Mouse (Mus musculus) lung, embryonic 16.5 days (tissue): ENCODE measurements around the gene Kcnmb1. TPM values are rescaled to one million over a fixed set of nuclear protein-coding genes. Genes with fewer than 3 reads are reported as not detected.

Experiments used
- ATAC-seq: fragments of 200-750 bp; cut with Nextera tagmentation; 2 replicates; pipeline ENCODE4 v1.8.0; 2017; ENCODE audit warnings: low read depth, mild to moderate bottlenecking, moderate library complexity
- H3K27ac ChIP-seq: fragments of 300-500 bp; sonication (generic); 2 replicates; pipeline ENCODE4 v1.5.1; 2014; ENCODE audit warnings: mild to moderate bottlenecking, control low read depth, low read length
- H3K27me3 ChIP-seq: fragments of 300-500 bp; sonication (generic); 2 replicates; pipeline ENCODE4 v1.6.1; 2014; ENCODE audit warnings: low read depth, low read length, mixed read lengths; ENCODE audit not compliant: control insufficient read depth, insufficient read depth
- H3K36me3 ChIP-seq: fragments of 300-500 bp; sonication (generic); 2 replicates; pipeline ENCODE4 v1.6.1; 2014; ENCODE audit warnings: low read length; ENCODE audit not compliant: control insufficient read depth, insufficient read depth
- H3K4me1 ChIP-seq: fragments of 300-500 bp; sonication (generic); replicated peaks from 2 replicates; pipeline ENCODE4 v1.6.1; 2014; ENCODE audit warnings: low read length, mixed read lengths; ENCODE audit not compliant: control insufficient read depth, insufficient read depth
- H3K4me2 ChIP-seq: fragments of 300-500 bp; sonication (generic); 2 replicates; pipeline ENCODE4 v1.6.1; 2014; ENCODE audit warnings: low read depth, low read length, control low read depth
- H3K4me3 ChIP-seq: fragments of 300-500 bp; sonication (generic); 2 replicates; pipeline ENCODE4 v1.5.1; 2014; ENCODE audit warnings: mild to moderate bottlenecking, low read length, control low read depth
- H3K9ac ChIP-seq: fragments of 300-500 bp; sonication (generic); 2 replicates; pipeline ENCODE4 v1.6.1; 2014; ENCODE audit warnings: low read length, control low read depth
- H3K9me3 ChIP-seq: fragments of 300-500 bp; sonication (generic); 2 replicates; pipeline ENCODE4 v1.6.1; 2016; ENCODE audit warnings: low read length; ENCODE audit not compliant: control insufficient read depth
- WGBS: fragments of 180-500 bp; shearing (Covaris S2); extraction: QIAGEN DNeasy Blood & Tissue Kit; methylation state at CpG from one replicate; pipeline ENCODE4 v1.1.7; 2014; 5-methylcytosine and 5-hydroxymethylcytosine counted together
- polyA plus RNA-seq: library from polyadenylated mRNA; unstranded; fragments of >200 nt; fragmentation: Nextera tagmentation; extraction: Ambion mirVana; gene quantifications from 2 replicates; pipeline ENCODE4 v1.2.1, GENCODE M21; 2015

The Kcnmb1 gene
- polyA plus RNA-seq, 1 experiment from 2014 or later, result 1.5 TPM

- Histone ChIP-seq H3K27ac (no peak overlapping the region), H3K36me3 (no peaks in the 10 kb centered on the region), H3K9ac (no peak overlapping the region), H3K4me3 (no peak overlapping the region), H3K9me3 (no peaks in the 10 kb centered on the region), H3K27me3 (no peaks in the 10 kb centered on the region), H3K4me1 (peaks cover 6% of the 10 kb centered on the region), H3K4me2 (no peak overlapping the region)
- 41% methylated on average over 2 of the region's 2 CpGs for WGBS
- no peak for ATAC-seq
Measured at GRCm38 (mm10) chr11:33926551-33926950, 36.3 kb upstream of the Kcnmb1 start.

- Histone ChIP-seq H3K4me1 (peaks cover 6% of the 10 kb centered on the region), H3K9me3 (no peaks in the 10 kb centered on the region), H3K36me3 (no peaks in the 10 kb centered on the region), H3K4me3 (no peak overlapping the region), H3K4me2 (no peak overlapping the region), H3K9ac (no peak overlapping the region), H3K27me3 (no peaks in the 10 kb centered on the region), H3K27ac (no peak overlapping the region)
- 45% methylated on average over 6 of the region's 6 CpGs for WGBS
- no peak for ATAC-seq
Measured at GRCm38 (mm10) chr11:33927321-33927720, 35.5 kb upstream of the Kcnmb1 start.

GRCm38 (mm10) chr11:33927836-33928235 is 35.0 kb upstream of the Kcnmb1 start:
- ATAC-seq, result no peak
- 51% methylated on average over 4 of the region's 4 CpGs for WGBS
- H3K27ac ChIP-seq, result no peak overlapping the region
- no peak overlapping the region for H3K9ac ChIP-seq
- H3K4me2 ChIP-seq, result no peak overlapping the region
- H3K9me3 ChIP-seq, result no peaks in the 10 kb centered on the region
- no peak overlapping the region for H3K4me3 ChIP-seq
- H3K4me1 ChIP-seq, result peaks cover 6% of the 10 kb centered on the region
- no peaks in the 10 kb centered on the region for H3K36me3 ChIP-seq
- H3K27me3 ChIP-seq, result no peaks in the 10 kb centered on the region

- H3K9ac ChIP-seq, result no peak overlapping the region
- H3K4me2 ChIP-seq, result no peak overlapping the region
- H3K4me3 ChIP-seq, result no peak overlapping the region
- WGBS, result 29% methylated on average over 7 of the region's 7 CpGs
- no peaks in the 10 kb centered on the region for H3K9me3 ChIP-seq
- no peak overlapping the region for H3K27ac ChIP-seq
- H3K4me1 ChIP-seq, result peaks cover 6% of the 10 kb centered on the region
- ATAC-seq, result no peak
- no peaks in the 10 kb centered on the region for H3K27me3 ChIP-seq
- H3K36me3 ChIP-seq, result no peaks in the 10 kb centered on the region
Measured at GRCm38 (mm10) chr11:33928658-33929057, 34.2 kb upstream of the Kcnmb1 start.

GRCm38 (mm10) chr11:33929412-33929811 is 33.4 kb upstream of the Kcnmb1 start:
- H3K4me3 ChIP-seq, result no peak overlapping the region
- H3K36me3 ChIP-seq, result no peaks in the 10 kb centered on the region
- ATAC-seq, result no peak
- no peak overlapping the region for H3K9ac ChIP-seq
- H3K9me3 ChIP-seq, result no peaks in the 10 kb centered on the region
- no peak overlapping the region for H3K27ac ChIP-seq
- H3K4me2 ChIP-seq, result no peak overlapping the region
- 60% methylated on average over 11 of the region's 11 CpGs for WGBS
- no peaks in the 10 kb centered on the region for H3K27me3 ChIP-seq
- H3K4me1 ChIP-seq, result peaks cover 6% of the 10 kb centered on the region

- Histone ChIP-seq H3K4me1 (no peaks in the 10 kb centered on the region; the same call in 1 of the 2 replicates), H3K9me3 (no peaks in the 10 kb centered on the region), H3K27ac (no peak overlapping the region), H3K27me3 (no peaks in the 10 kb centered on the region), H3K36me3 (no peaks in the 10 kb centered on the region), H3K4me2 (peak overlapping the region; percentile 45), H3K9ac (no peak overlapping the region), H3K4me3 (peak overlapping the region; percentile 15)
- no peak for ATAC-seq
- 13% methylated on average over 9 of the region's 10 CpGs for WGBS
Measured at GRCm38 (mm10) chr11:33931836-33932385, 30.9 kb upstream of the Kcnmb1 start.

- Histone ChIP-seq H3K4me2 (peak overlapping the region; percentile 45), H3K4me1 (no peaks in the 10 kb centered on the region; the same call in 1 of the 2 replicates), H3K27me3 (no peaks in the 10 kb centered on the region), H3K27ac (no peak overlapping the region), H3K9ac (no peak overlapping the region), H3K4me3 (peak overlapping the region; percentile 15), H3K36me3 (no peaks in the 10 kb centered on the region), H3K9me3 (no peaks in the 10 kb centered on the region)
- 52% methylated on average over 18 of the region's 18 CpGs for WGBS
- ATAC-seq, result peak; percentile 29; the same call in 1 of the 2 replicates
Measured at GRCm38 (mm10) chr11:33932386-33933111, 30.3 kb upstream of the Kcnmb1 start.

- Histone ChIP-seq H3K9ac (no peak overlapping the region), H3K4me1 (no peaks in the 10 kb centered on the region), H3K9me3 (no peaks in the 10 kb centered on the region), H3K4me2 (no peak overlapping the region), H3K36me3 (no peaks in the 10 kb centered on the region), H3K27ac (no peak overlapping the region), H3K4me3 (no peak overlapping the region), H3K27me3 (no peaks in the 10 kb centered on the region)
- no peak for ATAC-seq
- WGBS, result 52% methylated on average over 9 of the region's 9 CpGs
Measured at GRCm38 (mm10) chr11:33934286-33934685, 28.5 kb upstream of the Kcnmb1 start.

- Histone ChIP-seq H3K4me1 (no peaks in the 10 kb centered on the region), H3K4me3 (no peak overlapping the region), H3K27me3 (no peaks in the 10 kb centered on the region), H3K36me3 (no peaks in the 10 kb centered on the region), H3K9me3 (no peaks in the 10 kb centered on the region), H3K27ac (no peak overlapping the region), H3K9ac (no peak overlapping the region), H3K4me2 (no peak overlapping the region)
- WGBS, result 77% methylated on average over 8 of the region's 8 CpGs
- no peak for ATAC-seq
Measured at GRCm38 (mm10) chr11:33937641-33938040, 25.2 kb upstream of the Kcnmb1 start.
